Mouse (Mus musculus) liver, adult 2 months (tissue): ENCODE data around the gene Acadl.

Source experiments
- CTCF ChIP-seq: fragments of 200-500 bp; IDR thresholded peaks from 2 replicates; pipeline ENCODE4 v1.5.1; 2011; ENCODE audit warnings: low read depth, low read length, control low read depth
- POLR2A ChIP-seq: fragments of 200-500 bp; IDR thresholded peaks from 2 replicates; pipeline ENCODE4 v1.6.1; 2011; ENCODE audit warnings: low read length, control low read depth; ENCODE audit not compliant: insufficient read depth; ENCODE audit errors: extremely low read depth

GRCm38 (mm10) chr1:66863741-66864495, 841 bp upstream of the Acadl start:
- TF ChIP-seq POLR2A: no peak
- no peak for TF ChIP-seq CTCF
